Mouse (Mus musculus) hindbrain, embryonic 10.5 days (tissue): ENCODE data around the gene Rarb. TPM values are rescaled to one million over a fixed set of nuclear protein-coding genes. Genes with fewer than 3 reads are reported as not detected.

Source experiments
- DNase-seq: peaks from one replicate; pipeline ENCODE4 v3.0.0-alpha.2; 2017; ENCODE audit warnings: low spot score
- H3K27ac ChIP-seq: fragments of 300-500 bp; sonication (generic); 2 replicates; pipeline ENCODE4 v1.5.1; 2016; ENCODE audit warnings: mild to moderate bottlenecking, moderate library complexity
- H3K27me3 ChIP-seq: fragments of 300-500 bp; sonication (generic); 2 replicates; pipeline ENCODE4 v1.6.1; 2016; ENCODE audit warnings: mild to moderate bottlenecking; ENCODE audit not compliant: poor library complexity, insufficient read depth, severe bottlenecking
- H3K36me3 ChIP-seq: fragments of 300-500 bp; sonication (generic); 2 replicates; pipeline ENCODE4 v1.6.1; 2016; ENCODE audit warnings: mild to moderate bottlenecking, moderate library complexity
- H3K4me1 ChIP-seq: fragments of 300-500 bp; sonication (generic); replicated peaks from 2 replicates; pipeline ENCODE4 v1.6.1; 2016; ENCODE audit warnings: mild to moderate bottlenecking
- H3K4me3 ChIP-seq: fragments of 300-500 bp; sonication (generic); 2 replicates; pipeline ENCODE4 v1.5.1; 2016; ENCODE audit warnings: mild to moderate bottlenecking, moderate library complexity
- H3K9me3 ChIP-seq: fragments of 300-500 bp; sonication (generic); 2 replicates; pipeline ENCODE4 v1.6.1; 2016; ENCODE audit warnings: mild to moderate bottlenecking, moderate library complexity
- WGBS: fragments of 180-500 bp; shearing (Covaris S2); methylation state at CpG from one replicate; pipeline ENCODE4 v1.1.7; 2016; 5-methylcytosine and 5-hydroxymethylcytosine counted together
- polyA plus RNA-seq: library from polyadenylated mRNA; unstranded; fragments of >200 nt; fragmentation: Nextera tagmentation; extraction: Ambion mirVana; gene quantifications from 2 replicates; pipeline ENCODE4 v1.2.1, GENCODE M21; 2016

The Rarb gene
- polyA plus RNA-seq, 1 experiment from 2014 or later: 18.9 TPM

- Histone ChIP-seq H3K27me3 (no peaks in the 10 kb centered on the region), H3K4me3 (no peak overlapping the region), H3K4me1 (no peaks in the 10 kb centered on the region), H3K36me3 (peaks cover 86% of the 10 kb centered on the region), H3K27ac (no peak overlapping the region), H3K9me3 (no peaks in the 10 kb centered on the region)
- no peak for DNase-seq
- 90% methylated on average over 4 of the region's 4 CpGs for WGBS
These were observed 404.8 kb downstream of the Rarb start for GRCm38 (mm10) chr14:16414163-16414562.

GRCm38 (mm10) chr14:16405187-16405586 lies 413.8 kb downstream of the Rarb start:
- peaks cover 85% of the 10 kb centered on the region for H3K36me3 ChIP-seq
- WGBS: 93% methylated on average over 4 of the region's 4 CpGs

DNA sequence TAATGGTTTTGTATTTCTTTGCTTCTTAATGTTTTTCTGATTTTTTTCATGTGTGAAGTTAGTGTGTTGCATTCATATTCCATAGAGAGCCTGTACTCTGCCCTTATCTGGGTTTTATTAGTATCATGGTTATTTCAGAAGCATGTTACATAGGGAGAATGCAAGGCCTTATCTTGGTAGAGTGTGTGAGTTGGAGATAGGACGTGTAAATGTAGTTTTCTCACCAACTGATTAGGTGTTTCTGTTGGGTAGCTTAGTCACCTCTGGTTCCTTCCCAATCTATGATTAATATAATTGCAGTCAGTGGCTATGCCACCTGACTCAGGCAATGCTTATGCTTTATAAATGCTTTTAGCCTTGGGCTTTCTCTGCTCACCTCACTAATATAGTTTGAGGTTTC lies 434.2 kb downstream of the Rarb start:
- no peak overlapping the region for H3K4me3 ChIP-seq
- no peak for DNase-seq
- H3K9me3 ChIP-seq: no peaks in the 10 kb centered on the region
- H3K36me3 ChIP-seq: peaks cover 36% of the 10 kb centered on the region
- WGBS: 86% methylated on average over 1 of the region's 1 CpGs
- peaks cover 3% of the 10 kb centered on the region for H3K4me1 ChIP-seq
- no peak overlapping the region for H3K27ac ChIP-seq
- no peaks in the 10 kb centered on the region for H3K27me3 ChIP-seq

More at GRCm38 (mm10) chr14:16405187-16405586, 413.8 kb downstream of the Rarb start:
- DNase-seq: no peak
- Histone ChIP-seq H3K9me3 (no peaks in the 10 kb centered on the region), H3K4me3 (no peak overlapping the region), H3K4me1 (no peaks in the 10 kb centered on the region), H3K27me3 (no peaks in the 10 kb centered on the region), H3K27ac (no peak overlapping the region)
